Mouse (Mus musculus) E14TG2a.4 (cell line): ENCODE measurements around the gene Insl3.
A peak's percentile ranks its signal among the peaks of the same experiment; 100 is the strongest.
"Not testable (repeated sequence)": the region's sequence is repeated elsewhere in the genome, so short reads cannot be mapped to it uniquely, and the experiment has no call there.

Source experiments
- H3K27me3 ChIP-seq: 2 replicates; pipeline ENCODE4 v1.6.1; 2014; ENCODE audit warnings: low read length, control low read depth; ENCODE audit not compliant: insufficient read depth
- H3K36me3 ChIP-seq: 2 replicates; pipeline ENCODE4 v1.6.1; 2014; ENCODE audit warnings: low read length, control low read depth; ENCODE audit not compliant: insufficient read depth
- H3K4me1 ChIP-seq: replicated peaks from 2 replicates; pipeline ENCODE4 v1.6.1; 2014; ENCODE audit warnings: low read depth, low read length, control low read depth
- H3K4me3 ChIP-seq: replicated peaks from 2 replicates; pipeline ENCODE4 v1.5.1; 2014; ENCODE audit warnings: mild to moderate bottlenecking, low read length
- H3K9me3 ChIP-seq: 2 replicates; pipeline ENCODE4 v1.6.1; 2014; ENCODE audit warnings: low read length, control low read depth
- CTCF ChIP-seq: conservative IDR thresholded peaks from 2 replicates; pipeline ENCODE4 v1.5.1; 2014; ENCODE audit warnings: low read length
- NANOG ChIP-seq: IDR thresholded peaks from 2 replicates; pipeline ENCODE4 v1.6.1; 2014; ENCODE audit warnings: borderline replicate concordance, low read length, mixed read lengths
- POU5F1 ChIP-seq: IDR thresholded peaks from 2 replicates; pipeline ENCODE4 v1.6.1; 2014; ENCODE audit warnings: low read length, borderline replicate concordance

Gene Insl3

GRCm38 (mm10) chr8:71725122-71725924 is 36.3 kb downstream of the Insl3 start, which contains the start of gene Fcho1:
Gene Fcho1, minus strand, starts transcription at chr8:71725716.
- H3K27me3 ChIP-seq = peaks cover 6% of the 10 kb centered on the region; the same call in 1 of the 2 replicates
- peaks cover 58% of the 10 kb centered on the region for H3K4me1 ChIP-seq
- peak within 1 kb of the TSS; percentile 91 for H3K4me3 ChIP-seq
- peaks cover 11% of the 10 kb centered on the region for H3K36me3 ChIP-seq
- no peaks in the 10 kb centered on the region for H3K9me3 ChIP-seq
- TF ChIP-seq POU5F1 (no peak), NANOG (no peak)

- Histone ChIP-seq H3K4me1 (peaks cover 52% of the 10 kb centered on the region), H3K9me3 (no peaks in the 10 kb centered on the region), H3K36me3 (no peaks in the 10 kb centered on the region), H3K27me3 (peaks cover 10% of the 10 kb centered on the region; the same call in 1 of the 2 replicates), H3K4me3 (peak overlapping the region; percentile 68)
- TF ChIP-seq POU5F1 = no peak
- no peak for TF ChIP-seq NANOG
- TF ChIP-seq CTCF = no peak
Observed at GRCm38 (mm10) chr8:71728240-71728785, 39.3 kb downstream of the Insl3 start.

GRCm38 (mm10) chr8:71728826-71729620 is 40.0 kb downstream of the Insl3 start:
- no peaks in the 10 kb centered on the region for H3K36me3 ChIP-seq
- peak overlapping the region; percentile 68 for H3K4me3 ChIP-seq
- no peaks in the 10 kb centered on the region for H3K9me3 ChIP-seq
- peaks cover 10% of the 10 kb centered on the region; the same call in 1 of the 2 replicates for H3K27me3 ChIP-seq
- TF ChIP-seq POU5F1 (no peak), NANOG (no peak), CTCF (no peak)
- peaks cover 45% of the 10 kb centered on the region for H3K4me1 ChIP-seq

- peaks cover 4% of the 10 kb centered on the region; the same call in 1 of the 2 replicates for H3K27me3 ChIP-seq
- H3K4me3 ChIP-seq = no peak overlapping the region
- peak; percentile 25 for TF ChIP-seq CTCF
- no peak for TF ChIP-seq POU5F1
Observed at GRCm38 (mm10) chr8:71731652-71732230, 42.7 kb downstream of the Insl3 start.

GRCm38 (mm10) chr8:71738316-71738715 is 49.3 kb downstream of the Insl3 start:
- H3K27me3 ChIP-seq = not testable (repeated sequence)
- H3K4me1 ChIP-seq = peaks cover 28% of the 10 kb centered on the region

More at GRCm38 (mm10) chr8:71731652-71732230, 42.7 kb downstream of the Insl3 start:
- no peaks in the 10 kb centered on the region for H3K36me3 ChIP-seq
- H3K9me3 ChIP-seq = no peaks in the 10 kb centered on the region
- peaks cover 26% of the 10 kb centered on the region for H3K4me1 ChIP-seq

More at GRCm38 (mm10) chr8:71738316-71738715, 49.3 kb downstream of the Insl3 start:
- not testable (repeated sequence) for H3K36me3 ChIP-seq, H3K9me3 ChIP-seq, H3K4me3 ChIP-seq
